Mouse (Mus musculus) cerebellum, postnatal 14 days (tissue): ENCODE measurements around the gene Tmprss6.

Experiments used
- DNase-seq, 2 experiments: peaks; one replicate each; pipeline ENCODE4 v3.0.0; 2021; ENCODE audit warnings: mixed read lengths in 2 of 2

Gene Tmprss6

GRCm38 (mm10) chr15:78481448-78482000 lies 13.1 kb upstream of the Tmprss6 start:
- peak; percentile 38 to 52 for DNase-seq

- DNase-seq, result no peak
These were observed 12.6 kb upstream of the Tmprss6 start for GRCm38 (mm10) chr15:78480991-78481390.

- DNase-seq, result no peak
These were observed 11.7 kb upstream of the Tmprss6 start for GRCm38 (mm10) chr15:78480111-78480510.

GRCm38 (mm10) chr15:78479470-78479869 lies 11.0 kb upstream of the Tmprss6 start:
- peak in 1 of 2 experiments; percentile 26 for DNase-seq

- DNase-seq, result no peak
These were observed 9.6 kb upstream of the Tmprss6 start for GRCm38 (mm10) chr15:78478073-78478472.

GRCm38 (mm10) chr15:78476878-78477277 lies 8.4 kb upstream of the Tmprss6 start:
- no peak for DNase-seq

GRCm38 (mm10) chr15:78475604-78476031 lies 7.2 kb upstream of the Tmprss6 start:
- peak in 1 of 2 experiments; percentile 50 for DNase-seq

- DNase-seq, result peak in 1 of 2 experiments; percentile 62
These were observed 5.0 kb upstream of the Tmprss6 start for GRCm38 (mm10) chr15:78473442-78473841.

- no peak for DNase-seq
These were observed 3.5 kb upstream of the Tmprss6 start for GRCm38 (mm10) chr15:78471902-78472301.

- no peak for DNase-seq
These were observed 2.3 kb upstream of the Tmprss6 start for GRCm38 (mm10) chr15:78470495-78471276.

GRCm38 (mm10) chr15:78467570-78467969 lies 864 bp downstream of the Tmprss6 start:
- peak; percentile 30 to 51 for DNase-seq

GRCm38 (mm10) chr15:78466809-78467208 lies 1.6 kb downstream of the Tmprss6 start:
- peak; percentile 46 to 53 for DNase-seq

GRCm38 (mm10) chr15:78462981-78463380 lies 5.5 kb downstream of the Tmprss6 start:
- DNase-seq, result no peak

GRCm38 (mm10) chr15:78457193-78457592 lies 11.2 kb downstream of the Tmprss6 start:
- no peak for DNase-seq

GRCm38 (mm10) chr15:78456051-78456450 lies 12.4 kb downstream of the Tmprss6 start:
- DNase-seq, result peak; percentile 68 to 76

GRCm38 (mm10) chr15:78455168-78455567 lies 13.3 kb downstream of the Tmprss6 start:
- no peak for DNase-seq

- DNase-seq, result no peak
These were observed 15.5 kb downstream of the Tmprss6 start for GRCm38 (mm10) chr15:78452929-78453328.

- DNase-seq, result no peak
These were observed 17.2 kb downstream of the Tmprss6 start for GRCm38 (mm10) chr15:78451201-78451600.

- DNase-seq, result no peak
These were observed 18.0 kb downstream of the Tmprss6 start for GRCm38 (mm10) chr15:78450419-78450768.

- DNase-seq, result peak in 1 of 2 experiments; percentile 64
These were observed 18.6 kb downstream of the Tmprss6 start for GRCm38 (mm10) chr15:78449694-78450418.

GRCm38 (mm10) chr15:78449131-78449530 lies 19.3 kb downstream of the Tmprss6 start:
- no peak for DNase-seq

GRCm38 (mm10) chr15:78447746-78448535 lies 20.5 kb downstream of the Tmprss6 start:
- peak; percentile 98 to 100 for DNase-seq

GRCm38 (mm10) chr15:78447121-78447520 lies 21.3 kb downstream of the Tmprss6 start:
- no peak for DNase-seq
